Mouse (Mus musculus) hindbrain, embryonic 10.5 days (tissue): ENCODE results near the gene Rep15. TPM values are rescaled to one million over a fixed set of nuclear protein-coding genes. Genes with fewer than 3 reads are reported as not detected.
A peak's percentile ranks its signal among the peaks of the same experiment; 100 is the strongest.

Experiments used
- DNase-seq: peaks from one replicate; pipeline ENCODE4 v3.0.0-alpha.2; 2017; ENCODE audit warnings: low spot score
- H3K27ac ChIP-seq: fragments of 300-500 bp; sonication (generic); 2 replicates; pipeline ENCODE4 v1.5.1; 2016; ENCODE audit warnings: mild to moderate bottlenecking, moderate library complexity
- H3K27me3 ChIP-seq: fragments of 300-500 bp; sonication (generic); 2 replicates; pipeline ENCODE4 v1.6.1; 2016; ENCODE audit warnings: mild to moderate bottlenecking; ENCODE audit not compliant: poor library complexity, insufficient read depth, severe bottlenecking
- H3K36me3 ChIP-seq: fragments of 300-500 bp; sonication (generic); 2 replicates; pipeline ENCODE4 v1.6.1; 2016; ENCODE audit warnings: mild to moderate bottlenecking, moderate library complexity
- H3K4me1 ChIP-seq: fragments of 300-500 bp; sonication (generic); replicated peaks from 2 replicates; pipeline ENCODE4 v1.6.1; 2016; ENCODE audit warnings: mild to moderate bottlenecking
- H3K4me3 ChIP-seq: fragments of 300-500 bp; sonication (generic); 2 replicates; pipeline ENCODE4 v1.5.1; 2016; ENCODE audit warnings: mild to moderate bottlenecking, moderate library complexity
- H3K9me3 ChIP-seq: fragments of 300-500 bp; sonication (generic); 2 replicates; pipeline ENCODE4 v1.6.1; 2016; ENCODE audit warnings: mild to moderate bottlenecking, moderate library complexity
- WGBS: fragments of 180-500 bp; shearing (Covaris S2); methylation state at CpG from one replicate; pipeline ENCODE4 v1.1.7; 2016; 5-methylcytosine and 5-hydroxymethylcytosine counted together
- polyA plus RNA-seq: library from polyadenylated mRNA; unstranded; fragments of >200 nt; fragmentation: Nextera tagmentation; extraction: Ambion mirVana; gene quantifications from 2 replicates; pipeline ENCODE4 v1.2.1, GENCODE M21; 2016

Gene Rep15
- 0.50 and 0.97 TPM in 2 replicates for polyA plus RNA-seq

- Histone ChIP-seq H3K27ac (no peak within 1 kb of the TSS), H3K4me1 (peaks cover 3% of the 10 kb centered on the region; the same call in 1 of the 2 replicates), H3K36me3 (peaks cover 22% of the 10 kb centered on the region), H3K4me3 (no peak within 1 kb of the TSS), H3K9me3 (no peaks in the 10 kb centered on the region), H3K27me3 (no peaks in the 10 kb centered on the region)
- DNase-seq = no peak
- 39% methylated on average over 13 of the region's 13 CpGs for WGBS
Observed at GRCm38 (mm10) chr6:147032303-147032925, at the start of gene Rep15. TSS of gene Rep15 (plus strand) at chr6:147032584.

- Histone ChIP-seq H3K4me3 (no peak overlapping the region), H3K36me3 (peaks cover 2% of the 10 kb centered on the region; the same call in 1 of the 2 replicates), H3K4me1 (peaks cover 7% of the 10 kb centered on the region; the same call in 1 of the 2 replicates), H3K9me3 (no peaks in the 10 kb centered on the region), H3K27ac (no peak overlapping the region), H3K27me3 (no peaks in the 10 kb centered on the region)
- no peak for DNase-seq
- WGBS = 79% methylated on average over 3 of the region's 3 CpGs
Observed at GRCm38 (mm10) chr6:146984569-146984968, 47.8 kb upstream of the Rep15 start.

GRCm38 (mm10) chr6:146994236-146994635, 38.1 kb upstream of the Rep15 start:
- 48% methylated on average over 5 of the region's 5 CpGs for WGBS
- Histone ChIP-seq H3K36me3 (peaks cover 11% of the 10 kb centered on the region), H3K9me3 (no peaks in the 10 kb centered on the region), H3K27ac (no peak overlapping the region), H3K27me3 (no peaks in the 10 kb centered on the region), H3K4me3 (no peak overlapping the region), H3K4me1 (no peaks in the 10 kb centered on the region)
- DNase-seq = peak; percentile 18

GRCm38 (mm10) chr6:146995391-146995790, 37.0 kb upstream of the Rep15 start:
- 89% methylated on average over 2 of the region's 2 CpGs for WGBS
- no peak for DNase-seq

GRCm38 (mm10) chr6:146995878-146996277, 36.5 kb upstream of the Rep15 start:
- H3K9me3 ChIP-seq = no peaks in the 10 kb centered on the region
- H3K27me3 ChIP-seq = no peaks in the 10 kb centered on the region
- no peak overlapping the region for H3K27ac ChIP-seq
- peaks cover 18% of the 10 kb centered on the region for H3K36me3 ChIP-seq
- 86% methylated on average over 6 of the region's 6 CpGs for WGBS
- no peaks in the 10 kb centered on the region for H3K4me1 ChIP-seq
- H3K4me3 ChIP-seq = no peak overlapping the region
- no peak for DNase-seq

More at GRCm38 (mm10) chr6:146995391-146995790, 37.0 kb upstream of the Rep15 start:
- Histone ChIP-seq H3K27me3 (no peaks in the 10 kb centered on the region), H3K9me3 (no peaks in the 10 kb centered on the region), H3K27ac (no peak overlapping the region), H3K4me1 (no peaks in the 10 kb centered on the region), H3K36me3 (peaks cover 14% of the 10 kb centered on the region), H3K4me3 (no peak overlapping the region)

GRCm38 (mm10) chr6:146997006-146997405, 35.4 kb upstream of the Rep15 start:
- H3K27ac ChIP-seq = no peak overlapping the region
- 89% methylated on average over 6 of the region's 6 CpGs for WGBS
- no peaks in the 10 kb centered on the region for H3K27me3 ChIP-seq
- H3K36me3 ChIP-seq = peaks cover 23% of the 10 kb centered on the region
- no peak for DNase-seq
- H3K4me1 ChIP-seq = no peaks in the 10 kb centered on the region
- no peak overlapping the region for H3K4me3 ChIP-seq
- no peaks in the 10 kb centered on the region for H3K9me3 ChIP-seq

- WGBS = 92% methylated on average over 4 of the region's 4 CpGs
- Histone ChIP-seq H3K9me3 (no peaks in the 10 kb centered on the region), H3K4me3 (no peak overlapping the region), H3K36me3 (peaks cover 39% of the 10 kb centered on the region), H3K27ac (no peak overlapping the region), H3K4me1 (no peaks in the 10 kb centered on the region), H3K27me3 (no peaks in the 10 kb centered on the region)
- DNase-seq = no peak
Observed at GRCm38 (mm10) chr6:146998710-146999109, 33.7 kb upstream of the Rep15 start.

- no peak overlapping the region for H3K27ac ChIP-seq
- H3K9me3 ChIP-seq = no peaks in the 10 kb centered on the region
- H3K4me3 ChIP-seq = no peak overlapping the region
- WGBS = 89% methylated on average over 9 of the region's 9 CpGs
- no peak for DNase-seq
- H3K27me3 ChIP-seq = no peaks in the 10 kb centered on the region
- peaks cover 44% of the 10 kb centered on the region for H3K36me3 ChIP-seq
- no peaks in the 10 kb centered on the region for H3K4me1 ChIP-seq
Observed at GRCm38 (mm10) chr6:146999302-146999701, 33.1 kb upstream of the Rep15 start.

- no peak for DNase-seq
- no peaks in the 10 kb centered on the region for H3K9me3 ChIP-seq
- peaks cover 44% of the 10 kb centered on the region for H3K36me3 ChIP-seq
- H3K4me3 ChIP-seq = no peak overlapping the region
- no peaks in the 10 kb centered on the region for H3K27me3 ChIP-seq
- H3K4me1 ChIP-seq = no peaks in the 10 kb centered on the region
- WGBS = 83% methylated on average over 2 of the region's 2 CpGs
- no peak overlapping the region for H3K27ac ChIP-seq
Observed at GRCm38 (mm10) chr6:146999755-147000154, 32.6 kb upstream of the Rep15 start.

- H3K36me3 ChIP-seq = peaks cover 22% of the 10 kb centered on the region
- DNase-seq = peak; percentile 40
- WGBS = 59% methylated on average over 3 of the region's 3 CpGs
- no peaks in the 10 kb centered on the region for H3K9me3 ChIP-seq
- H3K4me3 ChIP-seq = no peak overlapping the region
- no peaks in the 10 kb centered on the region for H3K4me1 ChIP-seq
- H3K27ac ChIP-seq = no peak overlapping the region
- H3K27me3 ChIP-seq = no peaks in the 10 kb centered on the region
Observed at GRCm38 (mm10) chr6:147008148-147008547, 24.2 kb upstream of the Rep15 start.

- DNase-seq = no peak
- Histone ChIP-seq H3K36me3 (peaks cover 16% of the 10 kb centered on the region; the same call in 1 of the 2 replicates), H3K9me3 (no peaks in the 10 kb centered on the region), H3K27me3 (no peaks in the 10 kb centered on the region), H3K4me1 (no peaks in the 10 kb centered on the region), H3K27ac (no peak overlapping the region), H3K4me3 (no peak overlapping the region)
- WGBS = 92% methylated on average over 6 of the region's 6 CpGs
Observed at GRCm38 (mm10) chr6:147010358-147010757, 22.0 kb upstream of the Rep15 start.

- Histone ChIP-seq H3K27me3 (no peaks in the 10 kb centered on the region), H3K4me3 (no peak overlapping the region), H3K27ac (no peak overlapping the region), H3K4me1 (no peaks in the 10 kb centered on the region), H3K9me3 (no peaks in the 10 kb centered on the region), H3K36me3 (peaks cover 17% of the 10 kb centered on the region; the same call in 1 of the 2 replicates)
- 91% methylated on average over 15 of the region's 15 CpGs for WGBS
- no peak for DNase-seq
Observed at GRCm38 (mm10) chr6:147010811-147011520, 21.4 kb upstream of the Rep15 start.

- H3K27me3 ChIP-seq = no peaks in the 10 kb centered on the region
- H3K36me3 ChIP-seq = peaks cover 20% of the 10 kb centered on the region; the same call in 1 of the 2 replicates
- H3K9me3 ChIP-seq = no peaks in the 10 kb centered on the region
- H3K27ac ChIP-seq = no peak overlapping the region
- H3K4me1 ChIP-seq = no peaks in the 10 kb centered on the region
- no peak overlapping the region for H3K4me3 ChIP-seq
- no peak for DNase-seq
- 72% methylated on average over 6 of the region's 6 CpGs for WGBS
Observed at GRCm38 (mm10) chr6:147011555-147011954, 20.8 kb upstream of the Rep15 start.
